Mouse (Mus musculus) lung, adult 2 months (tissue): ENCODE measurements around the gene Oxtr.

Experiments used
- CTCF ChIP-seq: fragments of 200-500 bp; IDR thresholded peaks from 2 replicates; pipeline ENCODE4 v1.5.1; 2011; ENCODE audit warnings: mild to moderate bottlenecking, low read length, control low read depth; ENCODE audit not compliant: insufficient read depth
- POLR2A ChIP-seq: fragments of 200-500 bp; IDR thresholded peaks from 2 replicates; pipeline ENCODE4 v1.6.1; 2011; ENCODE audit warnings: low read depth, mild to moderate bottlenecking, control low read depth, low read length, borderline replicate concordance; ENCODE audit errors: extremely low read depth

DNA sequence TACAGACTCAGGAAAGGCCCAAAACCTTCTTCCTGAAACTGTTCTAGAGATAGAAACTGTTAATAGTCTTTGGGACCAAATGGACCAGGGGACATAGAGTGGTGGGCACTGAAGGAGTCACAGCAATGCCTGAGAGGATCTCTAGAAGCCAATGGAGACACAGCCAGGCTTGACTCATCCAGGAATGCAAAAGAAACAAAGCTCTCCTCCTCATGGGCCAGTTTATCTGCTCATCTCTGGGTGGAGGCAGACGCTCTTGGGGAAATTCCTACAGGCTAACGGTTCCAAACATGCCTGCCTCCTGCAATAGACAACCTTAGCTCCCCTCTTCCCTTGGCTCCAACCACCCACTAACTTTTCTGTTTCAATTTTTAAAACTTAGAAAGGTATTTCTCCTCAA is 7.7 kb upstream of the Oxtr start:
- TF ChIP-seq CTCF, result no peak
- TF ChIP-seq POLR2A, result no peak
